Mouse (Mus musculus) G1E (cell line): ENCODE results near the gene Supt6. TPM values are rescaled to one million over a fixed set of nuclear protein-coding genes. Genes with fewer than 3 reads are reported as not detected.

Experiments
- ATAC-seq: 2 replicates; pipeline ENCODE4 v1.8.0; 2016; ENCODE audit warnings: mild to moderate bottlenecking; ENCODE audit not compliant: insufficient number of reproducible peaks, poor library complexity, low FRiP score, severe bottlenecking; ENCODE audit errors: extremely low read depth
- DNase-seq: peaks from one replicate; pipeline ENCODE4 v3.0.0; 2012; ENCODE audit warnings: low spot score
- H3K27me3 ChIP-seq: 2 replicates; pipeline ENCODE4 v1.6.1; 2012; ENCODE audit warnings: mild to moderate bottlenecking, low read length, inconsistent platforms; ENCODE audit not compliant: insufficient read depth
- H3K36me3 ChIP-seq: replicated peaks from 2 replicates; pipeline ENCODE3; 2012; ENCODE audit warnings: mild to moderate bottlenecking, inconsistent platforms
- H3K4me1 ChIP-seq: 2 replicates; pipeline ENCODE4 v1.6.1; 2012; ENCODE audit warnings: low read depth, low read length, inconsistent platforms, mixed read lengths; ENCODE audit not compliant: insufficient read depth
- H3K4me3 ChIP-seq: 2 replicates; pipeline ENCODE4 v1.5.1; 2012; ENCODE audit warnings: low read depth, mild to moderate bottlenecking, inconsistent platforms, low read length, moderate library complexity, mixed read lengths
- H3K9me3 ChIP-seq: replicated peaks from 2 replicates; pipeline ENCODE4 v1.6.1; 2012; ENCODE audit warnings: inconsistent platforms
- CTCF ChIP-seq: IDR thresholded peaks from 2 replicates; pipeline ENCODE4 v1.5.1; 2012; ENCODE audit warnings: low read depth, low read length, inconsistent platforms, mixed read lengths
- GATA1 ChIP-seq: IDR thresholded peaks from 2 replicates; pipeline ENCODE4 v1.6.1; 2012; ENCODE audit warnings: borderline replicate concordance, low read length, inconsistent platforms, mixed read lengths
- GATA2 ChIP-seq: IDR thresholded peaks from 2 replicates; pipeline ENCODE4 v1.6.1; 2012; ENCODE audit warnings: low read depth, low read length, inconsistent platforms, borderline replicate concordance
- POLR2AphosphoS5 ChIP-seq: IDR thresholded peaks from 2 replicates; pipeline ENCODE4 v1.6.1; 2012; ENCODE audit warnings: low read depth, low read length, inconsistent platforms; ENCODE audit not compliant: insufficient replicate concordance
- TAL1 ChIP-seq: conservative IDR thresholded peaks from 2 replicates; pipeline ENCODE4 v1.6.1; 2012; ENCODE audit warnings: low read depth, low read length, inconsistent platforms, mixed read lengths
- polyA plus RNA-seq: library from polyadenylated mRNA; stranded (reverse); fragments of >175 nt; gene quantifications from 2 replicates; pipeline ENCODE4 v1.2.3, GENCODE M21; 2012
- total RNA-seq, 2 experiments: library from RNA; stranded (forward) in 1 of 2; stranded (reverse) in 1 of 2; fragments of 200-1000 nt in 1 of 2; fragments of >200 nt in 1 of 2; fragmentation: Nextera tagmentation in 1 of 2; gene quantifications; 2 replicates each; pipeline ENCODE4 v1.2.3; 2014 to 2017

Supt6 gene
- total and polyA plus RNA-seq, 3 experiments = 44.9 to 129 (median 118) TPM

- peak; percentile 86 for DNase-seq
- Histone ChIP-seq H3K4me1 (peaks cover 72% of the 10 kb centered on the region), H3K36me3 (peaks cover 45% of the 10 kb centered on the region), H3K9me3 (no peaks in the 10 kb centered on the region), H3K4me3 (peak overlapping the region; percentile 89), H3K27me3 (no peaks in the 10 kb centered on the region)
- ATAC-seq = no peak
- TF ChIP-seq CTCF = no peak
- TF ChIP-seq POLR2AphosphoS5 = peak; percentile 75; the same call in 1 of the 2 replicates
Measured at GRCm38 (mm10) chr11:78178859-78179437, 66.8 kb downstream of the Supt6 start.

- ATAC-seq = peak; percentile 42; the same call in 1 of the 2 replicates
- Histone ChIP-seq H3K4me3 (peak overlapping the region; percentile 89), H3K9me3 (no peaks in the 10 kb centered on the region), H3K36me3 (peaks cover 45% of the 10 kb centered on the region), H3K27me3 (no peaks in the 10 kb centered on the region), H3K4me1 (peaks cover 70% of the 10 kb centered on the region)
- peak; percentile 87 for DNase-seq
- TF ChIP-seq TAL1 (no peak), GATA1 (no peak), POLR2AphosphoS5 (peak; percentile 73; the same call in 1 of the 2 replicates), CTCF (peak; percentile 92)
Measured at GRCm38 (mm10) chr11:78177903-78178858, 67.6 kb downstream of the Supt6 start.

- peak overlapping the region; percentile 89 for H3K4me3 ChIP-seq
- DNase-seq (no peak), ATAC-seq (no peak)
- no peak for TF ChIP-seq CTCF
- TF ChIP-seq TAL1 = no peak
- no peak for TF ChIP-seq GATA2
- peak; percentile 52; the same call in 1 of the 2 replicates for TF ChIP-seq POLR2AphosphoS5
- peaks cover 49% of the 10 kb centered on the region for H3K36me3 ChIP-seq
- H3K4me1 ChIP-seq = peaks cover 76% of the 10 kb centered on the region
- no peaks in the 10 kb centered on the region for H3K27me3 ChIP-seq
- no peaks in the 10 kb centered on the region for H3K9me3 ChIP-seq
Measured at GRCm38 (mm10) chr11:78177437-78177836, 68.3 kb downstream of the Supt6 start.

- peaks cover 49% of the 10 kb centered on the region for H3K36me3 ChIP-seq
- TF ChIP-seq GATA1 = no peak
- TF ChIP-seq TAL1 = no peak
- TF ChIP-seq POLR2AphosphoS5 = no peak
- TF ChIP-seq CTCF = no peak
- no peak for TF ChIP-seq GATA2
- H3K27me3 ChIP-seq = no peaks in the 10 kb centered on the region
- DNase-seq (no peak), ATAC-seq (no peak)
- H3K4me1 ChIP-seq = peaks cover 81% of the 10 kb centered on the region
- peak overlapping the region; percentile 89 for H3K4me3 ChIP-seq
- no peaks in the 10 kb centered on the region for H3K9me3 ChIP-seq
Measured at GRCm38 (mm10) chr11:78176905-78177331, 68.9 kb downstream of the Supt6 start.

GRCm38 (mm10) chr11:78176402-78176862 is 69.4 kb downstream of the Supt6 start, which contains the start of the genes Nek8 and Tlcd1:
Gene Nek8, minus strand, starts transcription at chr11:78176675.
Gene Tlcd1, plus strand, starts transcription at chr11:78176711.
- peak; percentile 93 for DNase-seq
- peak; percentile 68 for ATAC-seq
- TF ChIP-seq POLR2AphosphoS5 = no peak
- TF ChIP-seq GATA2 = no peak
- no peak for TF ChIP-seq TAL1
- TF ChIP-seq CTCF = no peak
- no peak for TF ChIP-seq GATA1

More at GRCm38 (mm10) chr11:78176402-78176862, 69.4 kb downstream of the Supt6 start, which contains the start of the genes Nek8 and Tlcd1:
- H3K27me3 ChIP-seq = no peaks in the 10 kb centered on the region
- H3K9me3 ChIP-seq = no peaks in the 10 kb centered on the region
- H3K36me3 ChIP-seq = peaks cover 48% of the 10 kb centered on the region
- peaks cover 81% of the 10 kb centered on the region for H3K4me1 ChIP-seq
- peak within 1 kb of the TSS; percentile 89 for H3K4me3 ChIP-seq
